Mouse (Mus musculus) ES-Bruce4 (cell line): Measurements from ENCODE around the gene Smagp.

ENCODE experiments used
- CTCF ChIP-seq: IDR thresholded peaks from one replicate; pipeline ENCODE4 v1.8.1; 2011; ENCODE audit warnings: low read depth, low read length
- POLR2A ChIP-seq: IDR thresholded peaks from one replicate; pipeline ENCODE4 v1.8.1; 2011; ENCODE audit warnings: low read length; ENCODE audit not compliant: insufficient read depth

DNA sequence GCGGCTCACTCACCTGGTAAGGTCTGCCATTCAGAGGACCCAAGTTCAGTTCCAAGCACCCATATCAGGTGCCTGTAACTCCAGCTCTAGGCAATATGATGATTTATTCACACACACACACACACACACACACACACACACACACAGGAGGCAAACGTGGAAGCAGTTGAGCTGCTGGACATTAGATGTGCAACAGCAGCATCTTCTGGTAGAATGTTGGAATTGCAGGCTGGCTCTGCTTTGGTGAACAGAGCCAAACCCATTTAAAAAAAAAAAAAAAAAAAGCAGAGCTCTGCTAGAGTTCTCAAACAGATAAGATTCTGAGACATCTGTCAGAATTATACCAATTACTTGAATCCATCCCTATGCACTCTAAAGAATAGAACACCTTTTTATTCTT lies 46.3 kb upstream of the Smagp start:
- TF ChIP-seq POLR2A: no peak
- peak; percentile 64 for TF ChIP-seq CTCF
